Mouse (Mus musculus): ENCODE measurements around the gene Ubtd2. TPM values are rescaled to one million over a fixed set of nuclear protein-coding genes. Genes with fewer than 3 reads are reported as not detected.

Gene Ubtd2
- polyA plus RNA-seq, 1 experiment from 2014 or later = 46.8 TPM

- no peak for ATAC-seq (ENCODE audit: borderline replicate concordance, extremely low read depth, low FRiP score, low TSS enrichment)
- Histone ChIP-seq H3K4me2 (no peak overlapping the region), H3K27me3 (no peaks in the 10 kb centered on the region), H3K36me3 (no peaks in the 10 kb centered on the region), H3K9me3 (no peaks in the 10 kb centered on the region), H3K4me3 (no peak overlapping the region), H3K4me1 (peaks cover 63% of the 10 kb centered on the region), H3K27ac (no peak overlapping the region), H3K9ac (no peak overlapping the region)
- WGBS = 65% methylated on average over 4 of the region's 4 CpGs
Observed at GRCm38 (mm10) chr11:32550102-32550501, 94.9 kb downstream of the Ubtd2 start.

GRCm38 (mm10) chr11:32551056-32551455, 95.9 kb downstream of the Ubtd2 start:
- Histone ChIP-seq H3K27me3 (no peaks in the 10 kb centered on the region), H3K4me3 (no peak overlapping the region), H3K4me1 (peaks cover 62% of the 10 kb centered on the region), H3K9me3 (no peaks in the 10 kb centered on the region), H3K4me2 (no peak overlapping the region), H3K36me3 (no peaks in the 10 kb centered on the region), H3K9ac (no peak overlapping the region), H3K27ac (no peak overlapping the region)
- no peak for ATAC-seq (ENCODE audit: borderline replicate concordance, extremely low read depth, low FRiP score, low TSS enrichment)
- WGBS = 81% methylated on average over 4 of the region's 4 CpGs

DNA sequence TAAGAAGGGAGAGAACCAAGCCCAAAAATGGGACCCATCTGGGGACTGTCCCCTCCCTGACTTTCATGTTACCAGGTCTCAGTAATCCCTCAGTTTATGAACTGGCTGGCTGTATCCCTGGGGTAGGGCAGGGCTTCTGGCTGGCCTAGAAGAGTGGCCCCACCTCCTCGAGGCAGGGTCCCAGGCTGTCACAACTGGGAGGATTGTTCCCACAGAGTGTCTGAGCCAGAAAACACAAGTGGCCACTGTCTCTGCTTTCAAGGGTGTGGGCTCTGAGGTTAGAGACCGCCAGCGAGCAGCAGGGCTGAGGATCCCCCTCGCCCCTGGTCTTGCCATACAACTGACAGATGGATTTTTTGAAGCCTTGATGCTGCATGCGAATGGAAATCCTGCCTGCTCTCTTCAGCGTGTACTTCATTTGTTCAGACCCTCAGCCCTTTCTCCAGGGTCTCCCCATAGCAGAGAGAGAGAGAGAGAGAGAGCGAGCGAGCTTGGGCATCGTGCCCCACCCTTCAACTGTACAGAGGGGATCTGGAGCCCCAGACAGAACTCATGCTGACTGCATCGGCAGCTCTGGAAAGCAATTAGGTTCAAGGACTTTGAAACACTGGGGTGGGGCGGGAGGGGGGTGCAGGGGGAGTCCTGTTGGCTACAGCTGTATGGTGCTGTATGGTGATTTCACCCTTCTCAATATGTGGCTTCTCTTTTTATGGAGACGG, 96.6 kb downstream of the Ubtd2 start:
- H3K4me1 ChIP-seq = peaks cover 55% of the 10 kb centered on the region

GRCm38 (mm10) chr11:32552401-32553090, 97.4 kb downstream of the Ubtd2 start:
- Histone ChIP-seq H3K27ac (peak overlapping the region; percentile 62), H3K27me3 (no peaks in the 10 kb centered on the region), H3K36me3 (no peaks in the 10 kb centered on the region), H3K9ac (no peak overlapping the region), H3K4me2 (no peak overlapping the region), H3K4me1 (peaks cover 47% of the 10 kb centered on the region), H3K9me3 (no peaks in the 10 kb centered on the region), H3K4me3 (no peak overlapping the region)
- peak; percentile 53 for ATAC-seq (ENCODE audit: borderline replicate concordance, extremely low read depth, low FRiP score, low TSS enrichment)
- 40% methylated on average over 13 of the region's 13 CpGs for WGBS

More for the DNA sequence above, 96.6 kb downstream of the Ubtd2 start:
- no peak for ATAC-seq (ENCODE audit: borderline replicate concordance, extremely low read depth, low FRiP score, low TSS enrichment)
- H3K4me3 ChIP-seq = no peak overlapping the region
- H3K27me3 ChIP-seq = no peaks in the 10 kb centered on the region
- no peaks in the 10 kb centered on the region for H3K9me3 ChIP-seq
- no peaks in the 10 kb centered on the region for H3K36me3 ChIP-seq
- H3K9ac ChIP-seq = no peak overlapping the region
- no peak overlapping the region for H3K27ac ChIP-seq
- 55% methylated on average over 12 of the region's 12 CpGs for WGBS
- no peak overlapping the region for H3K4me2 ChIP-seq

GRCm38 (mm10) chr11:32553311-32554140, 98.4 kb downstream of the Ubtd2 start:
- H3K4me3 ChIP-seq = no peak overlapping the region
- no peaks in the 10 kb centered on the region for H3K9me3 ChIP-seq
- H3K27ac ChIP-seq = peak overlapping the region; percentile 62
- no peak overlapping the region for H3K9ac ChIP-seq
- H3K36me3 ChIP-seq = no peaks in the 10 kb centered on the region
- WGBS = 39% methylated on average over 14 of the region's 14 CpGs
- ATAC-seq (ENCODE audit: borderline replicate concordance, extremely low read depth, low FRiP score, low TSS enrichment) = no peak
- no peak overlapping the region for H3K4me2 ChIP-seq
- no peaks in the 10 kb centered on the region for H3K27me3 ChIP-seq
- peaks cover 39% of the 10 kb centered on the region for H3K4me1 ChIP-seq

DNA sequence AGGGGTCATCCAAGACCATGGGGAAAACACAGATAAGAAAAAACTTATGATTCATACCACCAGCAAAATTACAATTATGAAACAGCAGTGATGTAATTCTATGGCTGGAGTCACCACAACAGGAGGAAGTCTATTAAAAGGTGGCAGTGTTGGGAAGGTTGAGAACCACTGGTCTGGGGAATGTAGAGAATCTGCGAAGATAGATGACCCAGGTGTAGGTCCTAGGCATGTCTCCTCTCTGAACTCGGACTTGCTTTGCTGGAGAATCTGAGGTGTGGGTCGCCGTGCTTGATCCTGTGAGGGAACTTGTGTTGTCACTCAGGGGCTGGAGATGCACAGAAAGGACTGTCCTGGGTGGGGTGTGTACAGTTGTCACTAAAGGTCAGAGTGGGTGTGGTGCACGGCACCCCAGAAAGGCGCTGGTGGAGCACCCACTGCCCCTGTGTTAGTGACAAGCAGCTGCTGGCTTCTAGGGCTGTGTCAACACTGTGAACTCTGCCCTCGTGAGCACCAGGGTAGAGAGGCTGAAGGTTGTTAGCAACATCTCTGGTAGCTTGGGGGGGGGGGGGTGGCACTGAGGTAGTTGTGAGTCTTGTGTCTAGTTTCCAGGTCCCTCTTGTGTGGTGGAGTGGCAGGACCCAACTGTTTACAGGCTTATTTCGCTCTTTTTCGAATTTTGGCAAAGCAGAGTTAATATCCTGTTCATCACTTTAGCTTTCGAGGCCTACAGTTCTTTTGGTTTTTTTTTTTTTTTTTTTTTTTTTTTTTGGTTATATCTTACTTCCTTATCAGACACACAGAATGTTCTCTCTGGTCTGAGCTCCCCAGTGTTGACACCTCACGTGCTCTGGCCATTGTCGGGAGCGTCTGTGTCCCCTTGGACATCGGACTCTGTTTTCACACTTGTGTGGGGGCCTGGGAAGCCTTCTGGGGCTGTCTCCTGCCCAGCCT, 99.2 kb downstream of the Ubtd2 start:
- no peak for ATAC-seq (ENCODE audit: borderline replicate concordance, extremely low read depth, low FRiP score, low TSS enrichment)
- Histone ChIP-seq H3K9me3 (no peaks in the 10 kb centered on the region), H3K36me3 (no peaks in the 10 kb centered on the region), H3K27ac (no peak overlapping the region), H3K27me3 (no peaks in the 10 kb centered on the region), H3K4me1 (peaks cover 39% of the 10 kb centered on the region), H3K4me2 (no peak overlapping the region), H3K4me3 (no peak overlapping the region), H3K9ac (no peak overlapping the region)
- 71% methylated on average over 14 of the region's 14 CpGs for WGBS

GRCm38 (mm10) chr11:32555103-32555689, 100.0 kb downstream of the Ubtd2 start:
- WGBS = 88% methylated on average over 12 of the region's 12 CpGs
- Histone ChIP-seq H3K9ac (no peak overlapping the region), H3K4me3 (no peak overlapping the region), H3K9me3 (no peaks in the 10 kb centered on the region), H3K4me1 (peaks cover 39% of the 10 kb centered on the region), H3K36me3 (no peaks in the 10 kb centered on the region), H3K27ac (no peak overlapping the region), H3K4me2 (no peak overlapping the region), H3K27me3 (no peaks in the 10 kb centered on the region)
- no peak for ATAC-seq (ENCODE audit: borderline replicate concordance, extremely low read depth, low FRiP score, low TSS enrichment)

DNA sequence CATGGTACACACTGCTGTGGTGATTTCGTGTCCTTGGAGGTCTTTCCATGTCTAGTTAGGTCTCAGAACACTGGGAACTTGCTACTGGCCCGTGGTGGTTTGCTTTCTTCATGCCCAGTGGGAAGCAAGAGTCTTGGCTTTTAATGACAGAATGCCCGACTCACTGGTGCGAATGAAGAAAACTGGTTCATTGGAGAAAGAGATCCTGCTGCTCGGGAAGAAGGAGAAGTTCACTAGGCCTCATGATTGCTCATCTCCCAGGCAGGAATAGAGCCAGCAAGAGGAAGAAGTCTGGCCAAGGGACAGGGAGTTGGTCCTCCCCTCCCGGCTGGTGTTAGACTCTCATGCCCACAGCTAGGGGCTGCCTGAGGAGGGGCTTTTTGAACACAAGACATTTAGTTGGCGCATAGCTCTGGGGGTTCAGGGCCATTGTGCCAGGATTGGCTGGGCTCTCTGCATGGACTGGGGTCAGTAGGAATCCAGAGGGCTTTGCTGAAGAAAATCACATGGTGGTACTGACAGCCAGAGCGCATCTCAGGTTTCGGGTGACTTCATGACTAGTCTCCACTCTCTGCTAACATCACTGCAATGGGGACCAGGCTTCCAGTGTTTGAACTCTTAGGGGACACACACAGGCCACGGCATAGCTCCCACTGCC, 101.3 kb downstream of the Ubtd2 start:
- H3K9ac ChIP-seq = no peak overlapping the region
- H3K4me2 ChIP-seq = no peak overlapping the region
- H3K36me3 ChIP-seq = no peaks in the 10 kb centered on the region
- WGBS = 77% methylated on average over 10 of the region's 10 CpGs
- no peak overlapping the region for H3K4me3 ChIP-seq
- no peak overlapping the region for H3K27ac ChIP-seq
- ATAC-seq (ENCODE audit: borderline replicate concordance, extremely low read depth, low FRiP score, low TSS enrichment) = no peak
- H3K4me1 ChIP-seq = peaks cover 27% of the 10 kb centered on the region
- no peaks in the 10 kb centered on the region for H3K9me3 ChIP-seq
- no peaks in the 10 kb centered on the region for H3K27me3 ChIP-seq

- no peaks in the 10 kb centered on the region for H3K36me3 ChIP-seq
- WGBS = 93% methylated on average over 4 of the region's 4 CpGs
- no peak overlapping the region for H3K9ac ChIP-seq
- H3K27ac ChIP-seq = no peak overlapping the region
- ATAC-seq (ENCODE audit: borderline replicate concordance, extremely low read depth, low FRiP score, low TSS enrichment) = no peak
- H3K9me3 ChIP-seq = no peaks in the 10 kb centered on the region
- H3K4me1 ChIP-seq = peaks cover 14% of the 10 kb centered on the region
- no peak overlapping the region for H3K4me2 ChIP-seq
- H3K27me3 ChIP-seq = no peaks in the 10 kb centered on the region
- H3K4me3 ChIP-seq = no peak overlapping the region
Observed at GRCm38 (mm10) chr11:32558026-32558425, 102.9 kb downstream of the Ubtd2 start.

- no peaks in the 10 kb centered on the region for H3K27me3 ChIP-seq
- no peaks in the 10 kb centered on the region for H3K36me3 ChIP-seq
- H3K4me3 ChIP-seq = no peak overlapping the region
- H3K4me1 ChIP-seq = peaks cover 7% of the 10 kb centered on the region
- H3K4me2 ChIP-seq = no peak overlapping the region
- no peak overlapping the region for H3K27ac ChIP-seq
- no peak overlapping the region for H3K9ac ChIP-seq
- 14% methylated on average over 8 of the region's 8 CpGs for WGBS
- no peaks in the 10 kb centered on the region for H3K9me3 ChIP-seq
- no peak for ATAC-seq (ENCODE audit: borderline replicate concordance, extremely low read depth, low FRiP score, low TSS enrichment)
Observed at GRCm38 (mm10) chr11:32558677-32559076, 103.5 kb downstream of the Ubtd2 start.

All from lung, embryonic 15.5 days (tissue).